Mouse (Mus musculus): Measurements from ENCODE around the gene Ccdc33.

The Ccdc33 gene

DNA sequence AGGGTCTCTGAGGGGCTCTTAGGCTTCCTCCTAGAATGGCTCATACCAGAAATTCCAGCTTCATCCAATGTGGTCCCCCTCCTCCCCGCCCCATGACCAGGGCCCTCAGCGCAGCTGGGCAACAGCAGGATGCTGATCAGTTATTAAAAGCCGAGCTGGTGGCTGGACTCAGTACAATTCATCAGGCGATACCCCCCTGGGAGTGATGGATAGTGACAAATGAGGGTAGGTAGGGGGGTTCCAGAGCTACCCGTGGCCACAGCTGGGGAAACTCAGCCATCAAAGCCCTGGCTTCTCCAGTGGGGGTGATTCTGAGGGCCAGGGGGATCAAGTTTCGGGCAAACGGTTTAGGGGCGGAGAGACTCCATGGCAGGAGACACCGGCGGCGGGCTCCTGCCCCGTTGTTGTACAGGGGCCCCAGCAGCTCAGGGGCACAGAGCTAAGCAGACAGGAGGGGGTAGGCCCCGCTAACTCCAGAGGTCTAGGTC is 10.3 kb upstream of the Ccdc33 start:
- peak; percentile 87 for DNase-seq

DNA sequence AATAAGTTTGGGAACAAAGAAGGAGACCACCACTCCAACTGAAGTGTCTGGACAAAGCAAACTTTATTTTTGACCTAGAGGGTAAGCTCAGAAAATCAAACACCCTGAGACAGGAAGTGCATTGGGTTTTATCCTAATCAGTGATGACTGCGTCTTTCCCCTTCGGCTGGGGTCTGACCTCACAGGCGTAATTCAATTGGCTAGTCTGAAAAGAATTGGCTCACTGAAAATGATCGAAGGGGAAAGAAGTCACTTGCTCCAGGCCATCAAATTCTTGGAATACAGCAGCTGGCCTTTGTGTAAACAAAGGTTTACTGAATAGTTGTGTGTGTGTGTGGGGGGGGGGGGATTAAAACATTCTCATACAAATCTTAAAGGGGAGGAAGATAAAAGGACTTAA is 7.2 kb upstream of the Ccdc33 start:
- no peak for DNase-seq

DNA sequence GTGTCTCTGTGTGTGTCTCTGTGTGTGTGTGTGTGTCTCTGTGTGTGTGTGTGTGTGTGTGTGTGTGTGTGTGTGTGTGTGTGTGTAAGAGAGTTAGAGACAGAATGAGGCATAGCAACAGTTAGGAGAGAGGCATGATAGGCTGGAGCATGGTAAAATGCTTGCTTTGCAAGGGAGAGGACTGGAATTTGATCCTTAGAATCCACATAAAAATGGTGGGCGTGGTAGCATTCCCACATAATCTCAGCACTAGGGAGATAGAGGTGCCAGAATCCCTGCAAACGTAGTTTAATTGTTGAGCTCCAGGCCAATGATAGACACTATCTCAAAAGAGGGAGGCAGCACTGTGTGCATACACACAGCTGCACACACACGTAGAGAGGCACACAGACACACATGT is 6.5 kb upstream of the Ccdc33 start:
- DNase-seq: no peak

DNA sequence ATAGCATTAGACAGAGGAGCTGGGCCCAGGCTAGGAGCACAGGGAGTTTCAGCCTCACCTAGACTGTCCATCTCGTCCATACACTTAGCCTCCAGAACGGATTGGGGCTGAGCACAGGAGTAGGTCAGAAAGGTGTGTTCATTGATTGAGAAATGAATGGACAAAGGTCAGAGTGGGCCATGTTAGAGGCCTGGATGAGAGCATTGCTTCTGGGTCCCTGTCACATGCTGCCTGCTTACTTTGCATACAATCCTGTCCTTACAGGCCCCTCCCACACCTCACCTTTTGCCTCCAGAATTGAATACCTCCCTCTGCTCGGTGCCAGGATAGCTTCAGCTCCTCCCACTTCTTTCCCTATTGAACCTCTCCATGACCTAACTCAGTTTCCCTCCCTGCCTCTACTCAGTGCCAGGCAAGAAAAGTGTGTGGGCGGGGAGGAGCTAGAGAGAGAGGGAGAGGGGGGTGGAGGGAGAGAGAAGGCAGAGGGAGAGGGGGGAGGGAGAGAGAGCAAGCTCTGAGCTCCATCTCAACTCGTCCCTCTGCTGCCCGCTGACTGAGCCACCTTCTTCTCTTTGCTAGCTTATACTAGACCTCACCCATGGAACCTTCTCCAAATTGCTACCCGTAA is 2.5 kb downstream of the Ccdc33 start:
- DNase-seq: no peak

DNA sequence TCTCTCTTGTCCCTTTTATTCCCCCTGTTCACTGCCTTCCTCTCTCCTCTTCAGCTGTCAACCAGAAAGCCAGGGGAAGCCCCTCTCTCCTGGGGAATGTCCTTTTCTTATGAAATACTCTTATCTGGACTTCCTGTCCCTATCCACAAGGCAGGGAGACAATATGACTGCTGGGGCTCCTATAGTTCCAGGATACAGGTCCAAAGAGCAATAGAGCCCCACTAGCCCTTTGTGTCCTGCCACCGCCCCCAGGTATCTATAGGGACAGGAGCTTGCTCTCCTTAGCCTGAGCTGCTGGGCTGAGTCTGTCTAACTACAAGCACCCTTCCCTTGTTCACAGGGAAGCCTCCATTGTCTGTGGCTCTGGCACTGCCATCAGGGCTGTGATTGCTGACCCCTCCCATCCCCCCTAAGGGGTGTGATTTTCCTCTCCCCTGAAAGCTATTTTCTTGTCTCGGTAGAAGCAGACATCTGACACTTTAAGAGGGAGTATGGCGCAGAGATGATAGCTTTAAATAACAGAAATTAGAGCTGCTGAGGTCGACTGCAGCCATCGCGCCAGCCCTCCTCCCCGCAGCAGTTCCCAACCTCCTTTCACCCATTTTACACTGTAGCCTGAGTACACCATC is 3.2 kb downstream of the Ccdc33 start:
- DNase-seq: no peak

DNA sequence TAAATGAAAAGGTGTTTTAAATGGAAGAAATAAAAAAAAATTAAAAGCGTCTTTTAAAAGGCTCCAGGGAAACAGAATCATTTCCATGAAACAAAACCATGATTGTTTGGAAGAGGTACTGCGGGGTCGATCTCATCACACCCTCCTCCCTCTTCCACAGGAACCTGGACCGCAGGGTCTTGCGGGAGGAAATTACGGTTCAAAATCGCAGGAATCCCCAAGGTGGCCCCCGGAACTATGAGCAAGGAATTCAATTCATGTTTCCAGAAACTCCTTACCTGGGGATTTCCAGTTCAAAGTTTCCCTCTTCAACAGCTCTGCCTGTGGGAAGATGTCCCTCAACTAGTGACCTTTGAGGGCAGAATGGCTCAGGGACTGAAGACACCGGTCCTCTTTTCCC is 4.6 kb downstream of the Ccdc33 start:
- DNase-seq: no peak

DNA sequence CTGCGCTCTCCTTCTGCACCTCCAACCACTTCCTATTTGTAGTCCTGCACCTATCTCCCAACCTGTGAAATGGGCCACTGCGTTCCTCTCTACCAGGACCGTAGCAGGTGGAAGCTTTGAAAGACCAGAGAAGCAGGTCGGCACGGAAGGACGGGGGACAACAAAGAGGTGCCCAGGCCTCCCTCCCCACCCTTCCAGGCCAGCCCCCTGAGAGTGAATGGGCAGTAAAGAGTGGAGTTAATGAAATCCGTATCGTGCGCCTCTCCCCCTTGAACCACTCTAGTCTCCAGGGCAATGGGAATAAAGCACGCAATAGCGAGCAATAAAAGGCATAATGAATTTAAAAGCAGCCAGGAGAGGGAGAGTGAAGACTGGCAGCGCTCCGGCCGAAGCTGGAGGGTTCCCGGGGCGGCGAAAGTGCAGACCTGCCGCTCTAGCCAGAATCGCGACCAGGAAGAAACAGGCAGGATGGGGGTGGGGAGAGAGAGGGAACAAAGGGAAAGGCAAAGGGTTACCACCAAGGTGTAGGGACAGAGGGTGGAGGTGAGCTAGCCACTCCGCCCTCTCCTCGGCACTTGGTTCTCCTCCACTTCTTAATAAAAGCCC is 5.2 kb downstream of the Ccdc33 start:
- peak; percentile 67 for DNase-seq

DNA sequence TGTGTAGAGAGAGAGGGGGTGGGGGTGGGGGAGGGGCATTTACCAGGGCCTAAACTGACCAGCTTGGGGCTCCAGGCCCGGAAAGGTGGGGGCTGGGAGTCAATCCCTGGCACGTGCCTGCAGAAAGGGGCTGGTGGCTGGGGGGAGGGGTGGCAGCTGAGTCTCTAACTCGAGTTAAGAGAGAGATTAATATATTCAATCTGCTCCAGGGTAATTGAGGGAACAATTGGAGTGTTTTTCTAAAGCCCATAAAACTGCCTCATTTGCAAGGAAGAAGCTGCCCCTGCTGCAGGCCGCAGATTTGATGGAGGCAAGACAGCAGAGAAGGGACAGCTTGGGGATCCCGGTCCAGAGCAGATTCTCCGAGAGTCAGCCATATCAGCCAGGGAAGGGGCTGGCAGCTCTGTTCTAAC is 5.8 kb downstream of the Ccdc33 start:
- peak; percentile 89 for DNase-seq

DNA sequence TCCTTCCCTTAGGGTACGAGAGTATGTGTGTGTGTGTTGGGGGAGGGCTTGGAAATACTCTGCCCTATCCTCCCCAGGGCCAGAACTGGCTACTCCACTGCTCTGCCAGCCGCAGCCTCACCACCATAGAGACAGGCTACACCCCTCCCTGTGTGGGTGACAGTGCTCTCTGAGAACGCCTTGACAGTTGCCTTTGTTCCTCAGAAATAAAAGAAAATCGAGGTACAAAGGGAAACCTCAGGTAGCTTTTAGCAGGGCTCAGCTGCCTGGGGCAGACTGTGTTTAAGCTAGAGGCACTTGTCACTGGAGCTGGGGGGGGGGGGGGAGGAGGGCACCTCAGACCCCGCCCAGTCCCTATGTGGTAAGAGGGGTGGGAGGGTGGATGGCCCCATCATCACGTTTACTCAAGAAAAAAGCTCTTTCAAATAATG is 6.3 kb downstream of the Ccdc33 start:
- peak; percentile 69 for DNase-seq

DNA sequence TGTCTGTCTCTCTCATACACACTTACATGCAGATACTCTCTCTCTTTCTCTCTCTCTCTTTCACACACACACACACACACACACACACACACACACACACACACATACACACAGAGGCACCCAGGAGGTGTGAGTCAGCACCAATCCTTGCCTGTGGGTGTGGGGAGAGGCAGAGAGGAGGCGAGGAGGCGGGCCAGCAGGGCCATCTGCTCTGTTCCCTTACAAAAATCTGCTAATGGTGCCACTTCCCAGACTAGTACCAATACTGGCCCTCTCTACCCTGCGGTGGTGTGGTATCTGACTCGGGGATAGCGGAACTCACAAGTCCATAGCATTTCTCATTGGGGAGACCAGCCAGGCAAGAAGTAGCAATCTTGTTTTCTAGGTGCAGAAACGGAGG is 7.2 kb downstream of the Ccdc33 start:
- no peak for DNase-seq

DNA sequence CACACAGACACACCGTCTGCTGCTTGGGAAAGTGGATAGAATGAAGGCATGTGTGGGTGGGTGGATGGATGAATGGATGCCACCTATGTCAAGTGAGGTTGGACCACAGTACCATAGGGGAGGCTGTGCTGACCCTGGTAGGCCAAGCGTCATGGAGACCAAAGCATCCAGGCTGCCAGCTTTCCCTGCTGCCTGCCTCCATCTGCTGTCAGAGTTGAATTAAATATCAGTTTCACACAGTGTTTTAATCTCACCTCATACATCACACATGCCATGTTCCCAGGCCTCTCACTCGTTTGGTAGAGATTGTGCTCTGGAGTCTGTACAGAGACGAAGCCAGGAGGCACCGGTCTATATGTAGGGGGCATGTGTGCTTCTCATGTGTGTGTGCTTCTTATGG is 7.8 kb downstream of the Ccdc33 start:
- DNase-seq: no peak

DNA sequence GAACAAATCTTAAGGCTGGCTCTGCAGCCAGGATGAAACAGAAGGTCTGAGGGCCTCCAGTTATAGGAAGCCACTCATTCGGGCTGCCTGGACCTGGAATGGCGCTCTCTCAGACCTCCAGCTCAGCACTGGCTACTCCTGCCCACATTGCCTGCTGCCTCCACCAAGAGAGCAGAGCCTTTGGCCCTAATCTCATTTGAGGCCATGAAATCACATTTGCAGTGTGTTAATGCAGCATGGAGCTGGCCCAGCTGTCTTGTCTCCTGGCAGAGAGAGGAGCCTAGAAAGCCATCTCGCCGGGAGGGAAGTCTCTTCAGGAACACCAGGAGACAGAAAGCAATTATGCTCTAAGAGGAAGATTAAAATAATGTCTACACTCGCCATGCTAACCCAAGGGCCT is 11.1 kb downstream of the Ccdc33 start:
- DNase-seq: no peak

DNA sequence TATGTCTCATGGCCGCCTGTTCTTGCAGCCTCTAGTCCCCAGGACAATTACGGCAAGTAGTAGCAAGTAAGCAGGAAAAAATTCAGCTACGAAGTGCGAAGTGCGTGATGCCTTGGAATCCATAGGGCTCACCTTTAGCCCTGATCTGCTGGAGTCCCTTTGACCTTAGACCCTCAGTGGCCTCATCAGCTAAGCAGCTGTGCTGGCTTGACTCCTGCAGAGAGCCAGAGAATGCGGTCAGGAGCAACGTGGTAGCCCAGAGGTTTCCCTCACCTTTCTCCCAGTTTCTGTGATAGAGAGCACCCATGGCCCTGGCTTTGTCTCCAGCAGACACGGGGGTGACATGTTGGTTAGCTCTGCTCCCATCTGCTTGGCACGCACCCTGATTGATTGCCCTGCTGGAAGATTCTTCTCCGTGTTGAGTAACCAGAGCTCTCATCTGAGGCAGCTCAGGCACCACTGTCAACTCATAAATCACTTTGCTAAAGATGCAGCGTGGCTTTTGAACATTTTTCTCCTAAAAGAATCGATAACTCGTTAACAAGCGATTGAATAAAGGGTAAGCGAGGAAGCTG is 12.9 kb downstream of the Ccdc33 start:
- DNase-seq: no peak

DNA sequence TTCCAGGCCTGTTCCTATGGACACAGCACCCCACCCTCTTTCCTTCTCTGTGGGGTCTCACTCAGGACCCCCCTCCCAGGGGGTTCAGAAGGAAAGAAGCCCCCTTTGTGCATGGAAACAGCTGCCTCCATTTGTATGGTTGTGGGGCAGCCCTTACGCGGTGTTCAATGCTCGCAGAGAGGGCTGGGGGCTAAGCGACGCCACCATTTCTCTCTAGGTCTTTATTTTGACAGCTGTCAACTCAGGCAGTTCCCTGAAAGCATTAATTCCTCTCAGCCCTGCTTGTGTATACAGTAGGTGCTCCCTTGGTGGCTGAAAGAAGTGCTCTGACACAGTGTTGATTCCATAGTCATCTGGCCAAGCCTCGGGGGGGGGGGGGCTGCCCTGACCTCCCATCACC is 15.0 kb downstream of the Ccdc33 start:
- no peak for DNase-seq

DNA sequence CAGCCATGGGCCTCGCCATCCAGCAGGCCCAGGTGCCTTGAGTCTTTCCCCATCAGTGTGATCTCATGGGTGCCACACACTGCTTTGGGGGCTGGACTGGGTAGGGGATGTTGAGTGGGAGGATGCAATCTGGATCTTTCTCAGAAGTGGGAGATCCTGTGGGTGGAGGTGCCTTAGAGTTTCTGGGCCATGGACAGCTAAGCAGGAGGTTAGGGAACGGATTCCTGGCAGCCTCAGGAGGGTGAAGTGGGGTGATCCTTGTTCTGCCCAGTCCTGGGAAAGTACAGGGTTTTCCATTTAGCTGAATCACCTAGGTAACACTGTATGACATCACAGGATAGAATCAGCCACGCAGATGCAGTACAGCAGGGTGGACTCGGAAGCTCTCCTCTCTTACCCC is 16.6 kb downstream of the Ccdc33 start:
- DNase-seq: no peak

DNA sequence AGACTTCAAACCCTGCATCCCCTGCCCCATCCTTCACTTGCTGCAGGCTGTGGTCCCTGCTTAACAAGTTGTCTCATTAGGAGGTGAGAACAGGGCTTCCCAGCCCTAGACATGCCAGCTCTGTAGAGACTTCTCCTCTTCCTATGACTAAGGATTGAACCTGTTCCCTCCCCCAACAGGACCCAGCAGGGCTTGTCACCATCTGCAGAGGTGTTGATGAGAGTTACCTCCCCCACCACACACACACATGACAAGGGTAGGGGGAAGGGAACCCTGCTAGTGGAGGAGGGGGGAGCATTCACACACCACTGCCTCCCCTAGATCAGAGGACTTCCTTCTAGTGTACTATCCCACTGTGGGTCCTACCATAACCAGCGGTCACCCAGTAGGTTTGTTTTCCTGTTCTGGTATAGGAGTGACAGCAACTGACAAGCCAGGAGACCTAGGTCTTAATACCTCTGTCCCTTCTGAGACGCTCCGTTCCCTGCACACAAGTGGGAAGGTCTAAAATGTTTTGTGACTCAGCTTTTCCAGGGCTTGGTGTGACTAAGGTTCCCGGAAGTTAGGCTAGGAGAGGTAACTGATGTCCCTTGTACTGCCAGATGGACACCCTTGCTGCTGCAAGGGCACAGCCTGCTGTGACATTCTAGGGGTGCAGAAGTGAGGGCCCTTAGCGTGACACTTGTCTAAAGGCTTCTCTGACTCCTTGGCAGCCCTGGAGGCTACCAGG is 18.6 kb downstream of the Ccdc33 start:
- no peak for DNase-seq

DNA sequence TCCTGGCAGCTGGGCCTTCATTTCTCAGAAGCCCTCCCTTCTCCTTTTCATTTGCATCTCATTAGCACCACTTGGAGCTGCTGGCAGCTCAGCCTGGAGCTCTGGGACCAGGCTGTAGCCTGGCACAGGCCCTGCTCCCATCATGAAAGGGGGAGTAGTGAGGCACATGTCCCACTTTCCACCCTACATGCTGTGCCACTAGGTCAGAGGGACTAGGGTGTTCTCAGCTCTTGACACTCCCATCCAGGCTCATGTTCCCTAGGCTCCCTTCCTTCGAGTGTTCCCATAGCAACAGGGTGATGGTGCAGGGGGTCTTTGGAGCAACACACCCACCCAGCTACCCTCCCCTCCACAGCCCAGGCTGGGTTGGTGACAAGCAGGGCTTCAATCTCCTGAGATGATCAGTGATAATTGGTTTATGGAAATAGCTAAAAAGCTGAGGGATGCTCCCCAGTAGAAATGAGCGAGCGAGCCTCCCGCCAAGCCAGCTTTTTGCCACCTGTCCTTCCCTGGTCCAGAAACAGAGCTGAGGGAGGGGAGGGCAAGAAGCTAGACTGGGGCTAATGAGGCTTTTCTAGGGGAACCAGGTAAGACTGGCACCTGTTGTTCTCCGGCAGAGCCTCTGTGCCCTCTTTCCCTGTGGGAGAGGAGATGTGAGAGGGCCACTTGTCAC is 21.9 kb downstream of the Ccdc33 start:
- no peak for DNase-seq

DNA sequence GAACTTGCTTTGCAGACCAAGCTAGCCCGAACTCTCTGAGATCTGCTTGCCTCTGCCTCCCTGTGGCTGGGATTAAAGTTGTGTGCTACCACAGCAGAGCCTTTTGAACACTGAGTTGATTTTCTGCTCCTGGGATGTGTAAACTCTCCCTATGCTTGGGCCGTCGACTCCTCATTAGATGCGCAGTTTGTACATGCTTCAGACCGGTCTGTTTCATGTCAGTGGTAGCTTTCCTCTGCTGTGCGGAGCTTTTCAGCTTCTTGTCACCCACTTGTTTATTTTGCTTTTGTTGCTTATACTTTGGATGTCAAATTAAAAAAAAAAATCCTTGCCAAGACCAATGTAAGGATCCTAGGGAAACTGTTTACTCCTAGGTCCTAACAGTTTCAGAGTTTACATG is 22.6 kb downstream of the Ccdc33 start:
- DNase-seq: no peak

DNA sequence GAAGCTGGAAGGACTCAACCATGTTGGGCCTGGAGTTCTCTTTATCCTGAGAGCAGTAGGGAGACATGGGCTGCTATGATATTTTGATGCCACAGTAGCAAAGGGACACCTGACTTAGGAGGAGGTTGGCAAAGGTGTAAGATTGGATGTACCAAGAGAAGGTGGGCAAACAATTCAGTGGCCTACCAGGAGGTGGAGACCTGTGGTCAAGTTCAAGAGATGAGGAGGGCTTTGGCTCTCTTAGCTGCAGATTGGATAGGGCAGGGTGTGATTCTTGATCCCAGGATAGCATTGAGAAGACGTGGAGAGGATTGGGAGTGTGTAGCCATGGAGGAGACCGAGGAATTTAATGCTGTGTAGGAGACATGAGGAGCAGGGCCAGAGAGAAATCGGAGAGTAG is 24.8 kb downstream of the Ccdc33 start:
- no peak for DNase-seq

DNA sequence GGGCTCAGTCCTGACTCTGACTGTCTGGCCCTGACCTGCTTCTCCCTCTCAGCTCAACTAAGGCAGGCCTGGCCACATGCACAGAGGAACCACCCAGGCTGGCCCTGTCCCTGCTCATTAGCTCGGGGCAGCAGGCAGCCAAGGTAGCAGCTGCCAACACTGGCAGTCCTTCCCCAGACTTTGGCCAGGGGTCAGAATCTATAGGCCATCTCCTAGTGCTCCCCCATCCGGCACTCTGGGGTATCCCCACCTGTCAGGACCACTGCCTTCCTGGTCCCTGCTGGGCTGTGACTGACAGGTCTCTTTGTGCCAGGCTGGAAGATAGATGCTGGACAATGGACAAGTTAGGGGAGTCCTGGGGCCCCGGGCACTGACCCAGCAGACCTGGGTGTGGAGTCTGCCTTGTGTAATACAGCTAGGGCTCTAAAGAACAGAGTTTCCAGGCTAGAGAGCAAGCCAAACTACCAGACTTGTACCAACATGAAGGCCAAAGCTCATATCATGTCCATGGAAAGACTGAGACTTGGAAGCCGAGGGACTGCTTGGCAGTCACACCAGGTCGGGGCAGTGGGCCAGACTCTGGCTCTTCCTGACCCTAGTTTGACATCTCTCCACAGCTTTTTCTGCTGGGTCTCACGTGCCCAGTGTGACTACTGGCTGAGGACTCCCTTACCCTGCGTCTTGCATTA is 25.9 kb downstream of the Ccdc33 start:
- DNase-seq: no peak

DNA sequence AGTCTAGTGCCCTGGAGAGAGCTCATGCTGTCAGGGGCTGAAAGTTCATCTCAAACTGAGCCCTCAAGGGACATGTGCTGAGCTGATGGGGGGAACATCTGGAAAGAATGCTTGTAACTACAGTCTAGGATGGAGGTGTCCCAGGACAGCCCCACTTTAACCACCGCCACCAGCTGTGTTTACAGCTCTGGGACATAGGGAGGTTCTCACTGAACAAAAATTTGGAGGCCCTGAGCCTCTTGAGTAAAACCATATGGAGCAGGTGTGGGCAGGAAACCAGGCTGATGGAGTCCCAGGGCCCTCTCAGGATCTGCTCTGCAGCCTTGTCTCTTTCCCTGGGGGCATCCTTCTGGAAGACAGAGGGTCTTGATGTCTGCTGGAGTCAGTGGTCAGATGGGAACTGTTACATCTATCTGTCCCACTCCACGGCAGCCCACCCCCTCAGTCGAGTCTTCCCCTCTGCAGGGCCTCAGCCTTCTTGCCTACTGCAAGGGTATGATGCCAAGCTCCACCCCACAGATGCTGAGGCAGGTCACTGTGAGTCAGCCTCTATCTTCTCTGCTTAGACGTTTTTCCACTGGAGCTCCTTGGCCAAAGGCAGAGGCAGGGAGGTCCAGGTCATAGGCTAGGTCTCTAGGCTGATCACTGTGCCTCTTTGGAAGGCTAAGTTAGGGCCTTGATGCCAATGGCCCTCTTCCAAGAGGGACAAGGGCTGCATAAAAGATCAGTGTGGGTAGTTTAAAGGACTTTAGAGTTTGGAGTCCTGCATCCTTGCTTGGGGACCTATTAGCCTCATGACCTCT is 26.8 kb downstream of the Ccdc33 start:
- DNase-seq: peak; percentile 49

Measured in embryo, embryonic 11 days (tissue).